Mouse (Mus musculus) MEL (cell line): Measurements from ENCODE around the gene Tbc1d2.

Experiments used
- CHD2 ChIP-seq: IDR thresholded peaks from 2 replicates; pipeline ENCODE4 v1.6.1; 2011; ENCODE audit warnings: low read length, improper control_type of control experiment
- CTCF ChIP-seq, 3 experiments: IDR thresholded peaks in 2 of 3; conservative IDR thresholded peaks in 1 of 3; 2 replicates each; pipeline ENCODE4 v1.5.1; 2011 to 2012; ENCODE audit warnings: low read length in 3 of 3, low read depth in 2 of 3, mild to moderate bottlenecking in 2 of 3, improper control_type of control experiment in 1 of 3, inconsistent platforms in 1 of 3, mixed read lengths in 1 of 3, moderate library complexity in 1 of 3; ENCODE audit not compliant: control insufficient read depth in 1 of 3, insufficient read depth in 1 of 3, poor library complexity in 1 of 3, severe bottlenecking in 1 of 3
- EP300 ChIP-seq, 2 experiments: IDR thresholded peaks; 2 replicates each; pipeline ENCODE4 v1.6.1; 2011; ENCODE audit warnings: improper control_type of control experiment in 2 of 2, low read length in 2 of 2, low read depth in 1 of 2, mild to moderate bottlenecking in 1 of 2
- HCFC1 ChIP-seq: IDR thresholded peaks from 2 replicates; pipeline ENCODE4 v1.6.1; 2012; ENCODE audit warnings: low read depth, mild to moderate bottlenecking, inconsistent platforms, low read length, improper control_type of control experiment, moderate library complexity

DNA sequence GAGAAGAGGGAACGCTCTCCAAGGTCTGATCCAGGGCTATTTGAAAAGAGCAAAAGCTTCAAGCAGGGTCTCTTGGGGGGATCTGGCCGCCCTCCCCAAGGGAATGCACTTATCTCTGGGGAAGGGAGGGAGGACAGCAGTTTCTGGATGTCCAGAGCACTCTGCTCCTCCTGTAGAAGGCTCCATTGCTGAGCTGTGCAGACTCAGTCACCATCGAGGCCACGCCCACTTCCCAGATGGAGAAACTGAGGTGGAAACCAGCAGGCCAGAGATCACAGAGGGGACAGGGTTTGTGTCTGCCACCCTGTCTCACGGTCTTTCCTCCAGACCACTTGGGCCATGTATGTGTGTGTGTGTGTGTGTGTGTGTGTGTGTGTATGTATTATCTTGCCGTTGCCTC lies 51.0 kb downstream of the Tbc1d2 start:
- TF ChIP-seq HCFC1 (no peak), EP300 (IDR thresholded peaks at IDR 0.05; ENCODE audit: low read depth in 1 of 2, low read length in 2 of 2) (no peak), CTCF (IDR thresholded peaks at IDR 0.05 in 2 of 3, conservative IDR thresholded peaks at IDR 0.05 in 1 of 3; ENCODE audit: control insufficient read depth in 1 of 3, insufficient read depth in 1 of 3, low read depth in 2 of 3, low read length in 3 of 3, poor library complexity in 1 of 3, severe bottlenecking in 1 of 3) (no peak), CHD2 (no peak)
